Mouse (Mus musculus): ENCODE data around the gene Hdx.

Gene Hdx

GRCm38 (mm10) chrX:111696356-111697282, at the start of gene Hdx:
Hdx (minus strand) TSS chrX:111697079.
- peak; percentile 28 for DNase-seq (ENCODE audit: extremely low spot score, low read depth, low spot score)

GRCm38 (mm10) chrX:111685665-111686064, 11.2 kb downstream of the Hdx start:
- no peak for DNase-seq (ENCODE audit: extremely low spot score, low read depth, low spot score)

- DNase-seq (ENCODE audit: extremely low spot score, low read depth, low spot score), result no peak
These were observed 25.2 kb downstream of the Hdx start for GRCm38 (mm10) chrX:111671685-111672084.

GRCm38 (mm10) chrX:111660381-111660780, 36.5 kb downstream of the Hdx start:
- DNase-seq (ENCODE audit: extremely low spot score, low read depth, low spot score), result no peak

GRCm38 (mm10) chrX:111658671-111659070, 38.2 kb downstream of the Hdx start:
- DNase-seq (ENCODE audit: extremely low spot score, low read depth, low spot score), result no peak

- DNase-seq (ENCODE audit: extremely low spot score, low read depth, low spot score), result no peak
These were observed 51.9 kb downstream of the Hdx start for GRCm38 (mm10) chrX:111644945-111645344.

GRCm38 (mm10) chrX:111640616-111641015, 56.3 kb downstream of the Hdx start:
- no peak for DNase-seq (ENCODE audit: extremely low spot score, low read depth, low spot score)

GRCm38 (mm10) chrX:111597631-111598161, 99.2 kb downstream of the Hdx start:
- no peak for DNase-seq (ENCODE audit: extremely low spot score, low read depth, low spot score)

- DNase-seq (ENCODE audit: extremely low spot score, low read depth, low spot score), result no peak
These were observed 109.3 kb downstream of the Hdx start for GRCm38 (mm10) chrX:111587616-111588015.

GRCm38 (mm10) chrX:111577044-111577443, 119.8 kb downstream of the Hdx start:
- no peak for DNase-seq (ENCODE audit: extremely low spot score, low read depth, low spot score)

- DNase-seq (ENCODE audit: extremely low spot score, low read depth, low spot score), result no peak
These were observed 159.0 kb downstream of the Hdx start, which contains the start of gene Rps6ka6 for GRCm38 (mm10) chrX:111537859-111538258. Rps6ka6 (minus strand) TSS chrX:111537959.

Measured in hindlimb bud, embryonic 11.5 days (tissue).